Mouse (Mus musculus): Measurements from ENCODE around the gene Tmem156. TPM values are rescaled to one million over a fixed set of nuclear protein-coding genes. Genes with fewer than 3 reads are reported as not detected.

Tmem156 gene
- total and polyA plus RNA-seq, 3 experiments = 7.3 to 16.6 (median 15.8) TPM

GRCm38 (mm10) chr5:65137073-65137472, 45.1 kb upstream of the Tmem156 start:
- TF ChIP-seq ELF1 (IDR thresholded peaks at IDR 0.05; ENCODE audit: low read depth, low read length) (no peak), ZMIZ1 (IDR thresholded peaks at IDR 0.05; ENCODE audit: low read depth, low read length) (no peak), MAFK (IDR thresholded peaks at IDR 0.05; ENCODE audit: insufficient replicate concordance, low read length) (no peak), USF2 (conservative IDR thresholded peaks at IDR 0.05; ENCODE audit: low read depth, low read length) (no peak), USF1 (IDR thresholded peaks at IDR 0.05; ENCODE audit: low read depth, low read length) (no peak), SMC3 (IDR thresholded peaks at IDR 0.05; ENCODE audit: low read depth, low read length) (no peak), MEF2A (IDR thresholded peaks at IDR 0.05; ENCODE audit: borderline replicate concordance, low read depth, low read length) (no peak), POLR2A (IDR thresholded peaks at IDR 0.05; ENCODE audit: low read depth, low read length) (no peak), JUND (conservative IDR thresholded peaks at IDR 0.05; ENCODE audit: low read depth, low read length) (no peak), RAD21 (IDR thresholded peaks at IDR 0.05; ENCODE audit: low read depth, low read length) (no peak), EP300 (IDR thresholded peaks at IDR 0.05; ENCODE audit: low read length) (no peak), MYC (IDR thresholded peaks at IDR 0.05; ENCODE audit: low read depth, low read length) (no peak), NRF1 (IDR thresholded peaks at IDR 0.05; ENCODE audit: low read depth, low read length) (no peak), UBTF (IDR thresholded peaks at IDR 0.05; ENCODE audit: low read depth, low read length) (no peak)
- Histone ChIP-seq H3K9ac (ENCODE audit: insufficient read depth, low read depth) (no peak overlapping the region), H3K27me3 (replicated peaks) (no peaks in the 10 kb centered on the region), H3K9me3 (replicated peaks; ENCODE audit: low read length) (no peaks in the 10 kb centered on the region), H3K4me1 (ENCODE audit: control insufficient read depth in 1 of 2, insufficient read depth in 2 of 2) (peaks cover 0 to 12% of the 10 kb centered on the region in 2 experiments; a peak in 2 of 4 replicates), H3K4me2 (ENCODE audit: insufficient read depth, low read depth, poor library complexity, severe bottlenecking) (no peak overlapping the region), H3K36me3 (replicated peaks in 1 of 2; ENCODE audit: control insufficient read depth in 1 of 2, insufficient read depth in 1 of 2, low read length in 1 of 2) (peaks cover 0 to 18% of the 10 kb centered on the region in 2 experiments), H3K79me2 (replicated peaks; ENCODE audit: control insufficient read depth, extremely low read depth, insufficient read depth, poor library complexity, severe bottlenecking) (no peaks in the 10 kb centered on the region), H3K27ac (ENCODE audit: insufficient read depth, low read depth) (no peak overlapping the region), H3K4me3 (replicated peaks in 1 of 3; ENCODE audit: low read depth in 2 of 3, low read length in 2 of 3, poor library complexity in 1 of 3) (no peak overlapping the region)
- dilution Hi-C loops (cut with MboI; ENCODE audit: extremely low pct_ligation_motif_present, extremely low pct_unique_long_range_greater_than_20kb, low sequenced_read_pairs) (no loop called here), in situ Hi-C loops (cut with MboI; ENCODE audit: low pct_ligation_motif_present, low pct_unique_long_range_greater_than_20kb, low sequenced_read_pairs) (no loop called here)
- no peak for DNase-seq (ENCODE audit: extremely low read depth)

- DNase-seq (ENCODE audit: extremely low read depth) = no peak
- Histone ChIP-seq H3K36me3 (replicated peaks in 1 of 2; ENCODE audit: control insufficient read depth in 1 of 2, insufficient read depth in 1 of 2, low read length in 1 of 2) (peaks cover 0 to 14% of the 10 kb centered on the region in 2 experiments), H3K4me1 (ENCODE audit: control insufficient read depth in 1 of 2, insufficient read depth in 2 of 2) (peaks cover 0 to 12% of the 10 kb centered on the region in 2 experiments; a peak in 2 of 4 replicates), H3K9me3 (replicated peaks; ENCODE audit: low read length) (no peaks in the 10 kb centered on the region), H3K4me2 (ENCODE audit: insufficient read depth, low read depth, poor library complexity, severe bottlenecking) (no peak overlapping the region), H3K79me2 (replicated peaks; ENCODE audit: control insufficient read depth, extremely low read depth, insufficient read depth, poor library complexity, severe bottlenecking) (no peaks in the 10 kb centered on the region), H3K4me3 (replicated peaks in 1 of 3; ENCODE audit: low read depth in 2 of 3, low read length in 2 of 3, poor library complexity in 1 of 3) (no peak overlapping the region), H3K27me3 (replicated peaks) (no peaks in the 10 kb centered on the region), H3K27ac (ENCODE audit: insufficient read depth, low read depth) (no peak overlapping the region), H3K9ac (ENCODE audit: insufficient read depth, low read depth) (no peak overlapping the region)
- no peak for TF ChIP-seq NELFE (IDR thresholded peaks at IDR 0.05; ENCODE audit: low read depth, low read length)
- no peak for TF ChIP-seq MAX (IDR thresholded peaks at IDR 0.05; ENCODE audit: low read length)
- TF ChIP-seq MYC (IDR thresholded peaks at IDR 0.05; ENCODE audit: low read depth, low read length) = no peak
- TF ChIP-seq HCFC1 (IDR thresholded peaks at IDR 0.05; ENCODE audit: low read depth, low read length) = no peak
- in situ Hi-C loops (cut with MboI; ENCODE audit: low pct_ligation_motif_present, low pct_unique_long_range_greater_than_20kb, low sequenced_read_pairs) = no loop called here
- dilution Hi-C loops (cut with MboI; ENCODE audit: extremely low pct_ligation_motif_present, extremely low pct_unique_long_range_greater_than_20kb, low sequenced_read_pairs) = no loop called here
These were observed 44.2 kb upstream of the Tmem156 start for GRCm38 (mm10) chr5:65136159-65136558.

Measured in CH12.LX (cell line).